Mouse (Mus musculus) E14TG2a.4 (cell line): Measurements from ENCODE around the gene Grm5.

ENCODE experiments used
- H3K27me3 ChIP-seq: 2 replicates; pipeline ENCODE4 v1.6.1; 2014; ENCODE audit warnings: low read length, control low read depth; ENCODE audit not compliant: insufficient read depth
- H3K36me3 ChIP-seq: 2 replicates; pipeline ENCODE4 v1.6.1; 2014; ENCODE audit warnings: low read length, control low read depth; ENCODE audit not compliant: insufficient read depth
- H3K4me1 ChIP-seq: replicated peaks from 2 replicates; pipeline ENCODE4 v1.6.1; 2014; ENCODE audit warnings: low read depth, low read length, control low read depth
- H3K4me3 ChIP-seq: replicated peaks from 2 replicates; pipeline ENCODE4 v1.5.1; 2014; ENCODE audit warnings: mild to moderate bottlenecking, low read length
- H3K9me3 ChIP-seq: 2 replicates; pipeline ENCODE4 v1.6.1; 2014; ENCODE audit warnings: low read length, control low read depth
- CTCF ChIP-seq: conservative IDR thresholded peaks from 2 replicates; pipeline ENCODE4 v1.5.1; 2014; ENCODE audit warnings: low read length
- NANOG ChIP-seq: IDR thresholded peaks from 2 replicates; pipeline ENCODE4 v1.6.1; 2014; ENCODE audit warnings: borderline replicate concordance, low read length, mixed read lengths
- POU5F1 ChIP-seq: IDR thresholded peaks from 2 replicates; pipeline ENCODE4 v1.6.1; 2014; ENCODE audit warnings: low read length, borderline replicate concordance

Gene Grm5

DNA sequence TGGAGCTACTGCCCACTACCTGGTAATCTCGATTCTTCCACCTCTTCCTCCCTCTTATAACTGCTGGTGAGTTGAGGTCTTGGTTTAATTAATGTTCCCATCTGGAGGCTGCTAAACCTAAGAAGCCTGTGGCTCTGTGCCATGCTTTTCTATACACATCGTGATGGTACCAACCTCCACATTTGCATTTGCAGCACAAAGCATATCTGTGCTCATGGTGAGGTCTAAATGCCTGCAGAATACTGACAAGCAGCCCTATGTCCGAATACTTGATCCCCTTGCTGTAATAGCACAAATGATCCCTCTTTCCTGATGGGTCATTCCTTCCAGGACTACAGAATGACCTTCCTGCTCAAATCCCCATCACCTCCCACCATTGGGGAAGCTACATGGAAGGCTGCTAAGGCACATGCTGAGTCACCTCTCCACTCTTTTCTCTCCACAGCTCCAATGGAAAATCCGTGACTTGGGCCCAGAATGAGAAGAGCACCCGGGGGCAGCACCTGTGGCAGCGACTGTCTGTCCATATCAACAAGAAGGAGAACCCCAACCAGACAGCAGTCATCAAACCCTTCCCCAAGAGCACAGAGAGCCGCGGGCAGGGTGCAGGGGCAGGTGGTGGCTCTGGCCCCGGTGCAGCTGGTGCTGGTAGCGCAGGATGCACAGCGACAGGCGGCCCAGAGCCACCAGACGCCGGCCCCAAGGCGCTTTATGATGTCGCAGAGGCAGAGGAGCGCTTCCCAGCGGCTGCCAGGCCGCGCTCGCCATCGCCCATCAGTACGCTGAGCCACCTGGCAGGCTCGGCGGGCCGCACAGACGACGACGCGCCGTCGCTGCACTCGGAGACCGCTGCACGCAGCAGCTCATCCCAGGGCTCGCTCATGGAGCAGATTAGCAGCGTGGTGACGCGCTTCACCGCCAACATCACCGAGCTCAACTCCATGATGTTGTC lies 545.8 kb downstream of the Grm5 start:
- H3K27me3 ChIP-seq = peaks cover 39% of the 10 kb centered on the region
- H3K36me3 ChIP-seq = no peaks in the 10 kb centered on the region
- 0 out of 2 replicates have a peak, but pooled peaks cover 3% of the 10 kb centered on the region for H3K9me3 ChIP-seq
- no peak for TF ChIP-seq NANOG
- TF ChIP-seq CTCF = no peak
- no peak for TF ChIP-seq POU5F1
- H3K4me1 ChIP-seq = peaks cover 4% of the 10 kb centered on the region; the same call in 1 of the 2 replicates
- H3K4me3 ChIP-seq = peak overlapping the region; percentile 70

DNA sequence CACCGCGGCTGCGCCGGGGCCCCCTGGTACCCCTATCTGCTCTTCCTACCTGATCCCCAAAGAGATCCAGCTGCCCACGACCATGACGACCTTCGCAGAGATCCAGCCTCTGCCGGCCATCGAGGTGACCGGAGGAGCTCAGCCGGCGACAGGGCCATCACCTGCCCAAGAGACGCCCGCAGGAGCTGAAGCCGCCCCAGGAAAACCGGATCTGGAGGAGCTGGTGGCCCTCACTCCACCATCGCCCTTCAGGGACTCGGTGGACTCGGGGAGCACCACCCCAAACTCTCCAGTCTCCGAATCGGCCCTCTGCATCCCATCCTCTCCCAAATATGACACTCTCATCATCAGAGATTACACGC lies 546.5 kb downstream of the Grm5 start:
- TF ChIP-seq POU5F1 (no peak), NANOG (no peak), CTCF (no peak)
- Histone ChIP-seq H3K4me3 (peak overlapping the region; percentile 70), H3K36me3 (no peaks in the 10 kb centered on the region), H3K27me3 (peaks cover 39% of the 10 kb centered on the region), H3K4me1 (peaks cover 4% of the 10 kb centered on the region; the same call in 1 of the 2 replicates), H3K9me3 (0 out of 2 replicates have a peak, but pooled peaks cover 3% of the 10 kb centered on the region)

DNA sequence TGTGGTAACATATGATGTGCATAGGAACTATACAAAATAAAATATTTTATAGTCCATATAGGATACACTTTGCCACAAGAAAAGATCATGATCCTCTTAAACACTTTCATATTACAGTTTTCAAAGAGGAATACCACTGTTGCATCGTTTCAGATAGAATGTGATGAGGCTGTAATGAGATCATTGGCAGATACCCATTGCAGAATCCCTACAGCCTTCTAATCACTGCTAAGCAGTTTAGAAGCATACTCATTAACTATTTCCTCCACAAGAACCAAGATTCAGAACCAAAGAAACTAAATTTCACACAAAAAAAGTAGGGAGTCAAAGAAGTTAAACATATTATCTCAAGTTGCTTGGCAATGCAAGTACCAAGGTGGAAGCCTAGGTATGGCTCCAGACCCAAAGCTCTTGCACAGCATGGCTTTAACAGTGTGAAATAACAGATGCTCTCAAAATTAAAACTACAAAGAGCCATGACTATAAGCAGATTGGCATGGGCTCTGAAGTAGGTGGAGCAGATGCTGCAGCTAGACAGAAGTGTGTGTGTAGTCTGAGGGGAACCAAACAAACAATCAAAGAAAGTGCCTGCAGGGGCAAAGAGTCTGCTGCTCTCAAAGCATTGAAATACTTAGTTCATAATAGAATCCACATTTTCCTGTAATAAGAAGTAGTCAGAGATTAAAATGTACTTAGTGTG lies 575.7 kb downstream of the Grm5 start:
- H3K4me1 ChIP-seq = no peaks in the 10 kb centered on the region
- no peaks in the 10 kb centered on the region for H3K27me3 ChIP-seq
- H3K36me3 ChIP-seq = no peaks in the 10 kb centered on the region
- no peak overlapping the region for H3K4me3 ChIP-seq
- H3K9me3 ChIP-seq = no peaks in the 10 kb centered on the region
- no peak for TF ChIP-seq NANOG

DNA sequence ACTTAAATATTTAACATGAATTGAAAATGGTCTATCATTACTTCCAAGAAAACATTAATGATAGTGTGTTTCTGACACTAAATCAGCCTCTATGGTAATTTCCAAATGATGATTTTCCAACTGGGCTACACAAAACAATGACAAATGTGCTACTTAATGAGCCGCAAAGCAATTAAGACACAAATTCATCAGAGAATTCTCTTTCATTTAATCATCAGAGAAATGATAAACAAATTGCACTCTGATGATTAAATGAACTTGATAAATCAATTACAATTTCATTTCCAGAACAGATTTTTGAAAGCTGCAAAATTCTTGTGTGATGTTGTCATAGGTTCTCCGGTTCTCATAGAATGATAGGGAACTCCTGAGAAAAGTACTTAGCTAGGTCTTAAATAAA lies 577.6 kb downstream of the Grm5 start:
- H3K27me3 ChIP-seq = no peaks in the 10 kb centered on the region
- H3K4me1 ChIP-seq = no peaks in the 10 kb centered on the region
- H3K4me3 ChIP-seq = no peak overlapping the region
- no peak for TF ChIP-seq NANOG
- no peak for TF ChIP-seq POU5F1
- no peak for TF ChIP-seq CTCF
- no peaks in the 10 kb centered on the region for H3K36me3 ChIP-seq
- no peaks in the 10 kb centered on the region for H3K9me3 ChIP-seq
